Mouse (Mus musculus): ENCODE results near the gene Paqr9. TPM values are rescaled to one million over a fixed set of nuclear protein-coding genes. Genes with fewer than 3 reads are reported as not detected.

The Paqr9 gene
- total RNA-seq, 2 experiments from 2014 or later, result 3.6 to 4.1 TPM

- intact Hi-C loops (cut with DNase I), result no loop called here
- DNase-seq, result peak in 1 of 2 experiments; percentile 32
These were observed 55.6 kb downstream of the Paqr9 start for GRCm38 (mm10) chr9:95614861-95615615.

DNA sequence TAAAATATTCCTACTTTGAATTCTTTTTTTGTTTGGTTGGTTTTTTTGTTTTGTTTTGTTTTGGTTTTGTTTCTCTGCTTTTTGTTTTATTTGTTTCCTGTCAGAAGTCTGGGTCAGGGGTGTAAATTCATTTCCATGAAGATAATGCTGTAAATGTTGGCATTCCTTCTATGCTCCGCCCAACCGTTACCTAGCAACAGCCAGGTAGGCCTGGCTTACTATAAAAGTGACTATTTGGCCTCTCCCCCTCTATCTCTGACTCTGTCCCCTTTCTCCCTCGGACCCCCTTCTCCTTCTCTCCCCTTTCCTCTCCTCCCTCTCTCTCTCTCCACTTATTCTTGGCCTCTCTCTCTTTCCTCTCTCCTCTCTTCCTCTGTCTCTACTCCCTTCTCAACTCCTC lies 56.5 kb downstream of the Paqr9 start:
- DNase-seq, result no peak
- intact Hi-C loops (cut with DNase I), result no loop called here

Other genes starting within 250 kb of the Paqr9 start
- under 1 TPM; 0.64 to 0.76 TPM for gene Chst2, start 152.9 kb upstream of the Paqr9 start, total RNA-seq (2021)
- gene U2surp, start 47.7 kb upstream of the Paqr9 start, total RNA-seq (2021), result 10 to 100 TPM; 17.8 to 25.9 TPM
- gene Pcolce2, start 77.9 kb downstream of the Paqr9 start, total RNA-seq (2021), result 1 to 10 TPM; 3.8 to 8.5 TPM
- under 1 TPM; 0.57 to 0.79 TPM for gene Trpc1, start 190.7 kb downstream of the Paqr9 start, total RNA-seq (2021)